ENCODE assay signal across 9 mouse cellular contexts in the genomic region with DNA sequence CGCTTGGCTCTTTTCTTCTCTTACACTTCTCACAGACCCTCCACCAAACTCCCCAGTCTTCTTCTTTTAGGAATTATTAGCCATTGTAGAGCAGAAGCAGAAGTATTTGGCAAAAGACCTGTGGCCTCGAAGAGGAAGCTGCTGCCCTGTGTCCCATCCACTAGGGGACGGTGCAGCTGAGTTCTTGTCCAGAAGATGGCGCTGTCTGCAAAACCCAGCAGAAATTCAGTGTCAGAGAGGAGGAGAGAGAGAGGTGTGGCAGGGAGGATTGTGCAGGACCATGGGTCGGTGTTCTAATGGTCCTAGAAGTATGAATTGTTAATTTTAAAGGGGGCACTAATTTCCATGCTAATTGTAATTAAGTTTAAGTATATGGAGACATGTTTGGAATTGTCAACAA. TPM values are rescaled to one million over a fixed set of nuclear protein-coding genes. Genes with fewer than 3 reads are reported as not detected.
A peak's percentile ranks its signal among the peaks of the same experiment; 100 is the strongest.
DNase-seq lines count a peak whose midpoint lies in the region; ATAC-seq and TF ChIP-seq lines count a peak whose summit lies in the region.
"Had no signal": no experiment of that assay in that cellular context is flagged by ENCODE, and none has a peak within 500 bp of the region (broad histone marks: within the 10 kb centered on the region; RNA-seq: fewer than 3 reads in every experiment).

No protein-coding gene starts in this region.

- intact Hi-C loops in heart, postnatal 14 days (cut with DNase I) = no loop called here
- intact Hi-C loops in heart, postnatal 25 days (cut with DNase I) = no loop called here

- DNase-seq in heart, postnatal 14 days = peak; percentile 20 to 48
- DNase-seq in heart, postnatal 25 days (ENCODE audit: low spot score) = no peak
- DNase-seq in adrenal gland, postnatal 25 days = peak; percentile 43
- peak; percentile 63 for DNase-seq in embryonic facial prominence, embryonic 10.5 days (ENCODE audit: low spot score)
- peak; percentile 74 to 80 for DNase-seq in layer of hippocampus, adult 2 months (ENCODE audit: low spot score in 2 of 2)
- peak; percentile 44 for DNase-seq in lung, postnatal 14 days
- DNase-seq in testis, postnatal 10 days (ENCODE audit: low spot score) = peak; percentile 69

- no peaks in the 10 kb centered on the region for H3K27me3 ChIP-seq in embryonic facial prominence, embryonic 10.5 days (replicated peaks; ENCODE audit: low read depth, poor library complexity, severe bottlenecking)
- H3K27me3 ChIP-seq: liver, embryonic 15.5 days had no signal

- no peak overlapping the region for H3K4me3 ChIP-seq in embryonic facial prominence, embryonic 10.5 days
- H3K4me3 ChIP-seq in layer of hippocampus, adult 2 months = no peak overlapping the region
- H3K4me3 ChIP-seq: liver, embryonic 15.5 days had no signal

- WGBS in embryonic facial prominence, embryonic 10.5 days = 26% methylated on average over 5 of the region's 5 CpGs

- TF ChIP-seq CTCF in layer of hippocampus, adult 2 months (conservative IDR thresholded peaks at IDR 0.05) = peak; percentile 98

- H3K4me1 ChIP-seq in embryonic facial prominence, embryonic 10.5 days = no peaks in the 10 kb centered on the region
- H3K4me1 ChIP-seq: liver, embryonic 15.5 days had no signal

- ATAC-seq in CD4-positive, CD25-positive, alpha-beta regulatory T cell, adult 4 months = peak; percentile 44

- H3K36me3 ChIP-seq in embryonic facial prominence, embryonic 10.5 days (replicated peaks) = no peaks in the 10 kb centered on the region
- H3K36me3 ChIP-seq: liver, embryonic 15.5 days had no signal

- H3K27ac ChIP-seq in embryonic facial prominence, embryonic 10.5 days (replicated peaks) = no peak overlapping the region
- H3K27ac ChIP-seq in layer of hippocampus, adult 2 months = no peak overlapping the region
- H3K27ac ChIP-seq: liver, embryonic 15.5 days had no signal

- no peaks in the 10 kb centered on the region for H3K9me3 ChIP-seq in embryonic facial prominence, embryonic 10.5 days
- H3K9me3 ChIP-seq: liver, embryonic 15.5 days had no signal

RNA-seq across cellular contexts. Expression of a gene that starts 55.1 kb away (rescaled TPM):
- 100 to 1,000 TPM; 102 to 124 TPM for total RNA-seq in heart, postnatal 14 days (2021)
- total RNA-seq in heart, postnatal 25 days (2021) = 10 to 100 TPM; 56.1 to 70.8 TPM
- under 1 TPM; 0.71 to 0.95 TPM for polyA plus RNA-seq in CD4-positive, CD25-positive, alpha-beta regulatory T cell, adult 4 months (2017; shearing (Covaris generic))
- 29.8 and 31.3 TPM in 2 replicates for total RNA-seq in adrenal gland, postnatal 25 days (2021)
- polyA plus RNA-seq in embryonic facial prominence, embryonic 10.5 days (2016; fragmentation: Nextera tagmentation; extraction: Ambion mirVana) = 4.3 and 7.7 TPM in 2 replicates
- total RNA-seq in layer of hippocampus, adult 2 months (2021) = 1 to 10 TPM; 2.0 to 2.8 TPM
